Mouse (Mus musculus) heart, embryonic 15.5 days (tissue): ENCODE results near the gene Syf2. TPM values are rescaled to one million over a fixed set of nuclear protein-coding genes. Genes with fewer than 3 reads are reported as not detected.
"Not testable (repeated sequence)": the region's sequence is repeated elsewhere in the genome, so short reads cannot be mapped to it uniquely, and the experiment has no call there.

ENCODE experiments used
- ATAC-seq: fragments of 200-750 bp; cut with Nextera tagmentation; replicated peaks from 2 replicates; pipeline ENCODE4 v1.8.0; 2017; ENCODE audit warnings: low read depth, moderate TSS enrichment; ENCODE audit not compliant: insufficient number of reproducible peaks, insufficient read depth, low FRiP score
- H3K27ac ChIP-seq: fragments of 300-500 bp; sonication (generic); 2 replicates; pipeline ENCODE4 v1.5.1; 2015; ENCODE audit warnings: mild to moderate bottlenecking, inconsistent platforms
- H3K27me3 ChIP-seq: fragments of 300-500 bp; sonication (generic); 2 replicates; pipeline ENCODE4 v1.6.1; 2015; ENCODE audit warnings: inconsistent platforms
- H3K36me3 ChIP-seq: fragments of 300-500 bp; sonication (generic); 2 replicates; pipeline ENCODE4 v1.6.1; 2015; ENCODE audit warnings: mild to moderate bottlenecking, inconsistent platforms
- H3K4me1 ChIP-seq: fragments of 300-500 bp; sonication (generic); replicated peaks from 2 replicates; pipeline ENCODE4 v1.6.1; 2015; ENCODE audit warnings: inconsistent platforms
- H3K4me2 ChIP-seq: fragments of 300-500 bp; sonication (generic); 2 replicates; pipeline ENCODE4 v1.6.1; 2015; ENCODE audit warnings: inconsistent platforms, mild to moderate bottlenecking, moderate library complexity
- H3K4me3 ChIP-seq: fragments of 300-500 bp; sonication (generic); 2 replicates; pipeline ENCODE4 v1.5.1; 2015; ENCODE audit warnings: mild to moderate bottlenecking, inconsistent platforms
- H3K9ac ChIP-seq: fragments of 300-500 bp; sonication (generic); 2 replicates; pipeline ENCODE4 v1.6.1; 2015; ENCODE audit warnings: mild to moderate bottlenecking, inconsistent platforms
- H3K9me3 ChIP-seq: fragments of 300-500 bp; sonication (generic); replicated peaks from 2 replicates; pipeline ENCODE4 v1.6.1; 2016; ENCODE audit warnings: inconsistent platforms
- WGBS: fragments of 180-500 bp; shearing (Covaris S2); methylation state at CpG from one replicate; pipeline ENCODE4 v1.1.7; 2015; ENCODE audit warnings: mixed read lengths; 5-methylcytosine and 5-hydroxymethylcytosine counted together
- polyA plus RNA-seq: library from polyadenylated mRNA; unstranded; fragments of >200 nt; fragmentation: Nextera tagmentation; extraction: Ambion mirVana; gene quantifications from 2 replicates; pipeline ENCODE4 v1.2.1, GENCODE M21; 2015

Gene Syf2
- 52.6 and 57.6 TPM in 2 replicates for polyA plus RNA-seq

- 0% methylated on average over 67 of the region's 68 CpGs for WGBS
- H3K4me3 ChIP-seq = peak within 1 kb of the TSS; percentile 96
Measured at GRCm38 (mm10) chr4:134930684-134931481, at the start of gene Syf2. TSS of gene Syf2 (plus strand) at chr4:134930898.

GRCm38 (mm10) chr4:134883266-134883665, 47.4 kb upstream of the Syf2 start:
- no peak overlapping the region for H3K9ac ChIP-seq
- H3K9me3 ChIP-seq = no peaks in the 10 kb centered on the region
- 27% methylated on average over 7 of the region's 7 CpGs for WGBS
- no peaks in the 10 kb centered on the region for H3K27me3 ChIP-seq
- no peak overlapping the region for H3K4me3 ChIP-seq
- ATAC-seq = 0 out of 2 replicates have a peak, but pooled peaks have one; percentile 19
- no peaks in the 10 kb centered on the region for H3K36me3 ChIP-seq
- peaks cover 27% of the 10 kb centered on the region for H3K4me1 ChIP-seq
- 0 out of 2 replicates have a peak overlapping the region, but pooled peaks have one; percentile 6 for H3K4me2 ChIP-seq
- peak overlapping the region; percentile 59 for H3K27ac ChIP-seq

More at GRCm38 (mm10) chr4:134930684-134931481, at the start of gene Syf2:
- Histone ChIP-seq H3K4me1 (peaks cover 23% of the 10 kb centered on the region), H3K9me3 (no peaks in the 10 kb centered on the region), H3K9ac (peak within 1 kb of the TSS; percentile 84), H3K36me3 (peaks cover 49% of the 10 kb centered on the region), H3K27ac (peak within 1 kb of the TSS; percentile 83), H3K4me2 (peak within 1 kb of the TSS; percentile 89), H3K27me3 (no peaks in the 10 kb centered on the region)
- peak; percentile 93 for ATAC-seq

GRCm38 (mm10) chr4:134883808-134884207, 46.9 kb upstream of the Syf2 start:
- H3K4me1 ChIP-seq = peaks cover 27% of the 10 kb centered on the region
- peak overlapping the region; percentile 63 for H3K27ac ChIP-seq
- no peaks in the 10 kb centered on the region for H3K9me3 ChIP-seq
- H3K27me3 ChIP-seq = no peaks in the 10 kb centered on the region
- H3K4me3 ChIP-seq = no peak overlapping the region
- H3K36me3 ChIP-seq = no peaks in the 10 kb centered on the region
- ATAC-seq = peak; percentile 77
- 54% methylated on average over 10 of the region's 10 CpGs for WGBS
- 0 out of 2 replicates have a peak overlapping the region, but pooled peaks have one; percentile 6 for H3K4me2 ChIP-seq
- H3K9ac ChIP-seq = no peak overlapping the region

GRCm38 (mm10) chr4:134884364-134884763, 46.3 kb upstream of the Syf2 start:
- 64% methylated on average over 4 of the region's 4 CpGs for WGBS
- H3K9me3 ChIP-seq = no peaks in the 10 kb centered on the region
- H3K36me3 ChIP-seq = no peaks in the 10 kb centered on the region
- no peak for ATAC-seq
- no peak overlapping the region for H3K9ac ChIP-seq
- H3K4me2 ChIP-seq = no peak overlapping the region
- H3K27ac ChIP-seq = peak overlapping the region; percentile 63
- H3K4me1 ChIP-seq = peaks cover 23% of the 10 kb centered on the region
- no peak overlapping the region for H3K4me3 ChIP-seq
- no peaks in the 10 kb centered on the region for H3K27me3 ChIP-seq

GRCm38 (mm10) chr4:134892096-134892495, 38.6 kb upstream of the Syf2 start:
- H3K4me2 ChIP-seq = no peak overlapping the region
- ATAC-seq = no peak
- H3K4me3 ChIP-seq = no peak overlapping the region
- no peaks in the 10 kb centered on the region for H3K9me3 ChIP-seq
- WGBS = 69% methylated on average over 6 of the region's 6 CpGs
- no peak overlapping the region for H3K9ac ChIP-seq
- H3K36me3 ChIP-seq = peaks cover 11% of the 10 kb centered on the region
- H3K4me1 ChIP-seq = no peaks in the 10 kb centered on the region
- no peaks in the 10 kb centered on the region for H3K27me3 ChIP-seq
- no peak overlapping the region for H3K27ac ChIP-seq

GRCm38 (mm10) chr4:134897256-134897655, 33.4 kb upstream of the Syf2 start:
- peaks cover 59% of the 10 kb centered on the region for H3K36me3 ChIP-seq
- no peak for ATAC-seq
- H3K27me3 ChIP-seq = no peaks in the 10 kb centered on the region

GRCm38 (mm10) chr4:134901126-134901525, 29.6 kb upstream of the Syf2 start:
- 90% methylated on average over 8 of the region's 8 CpGs for WGBS
- ATAC-seq = no peak

More at GRCm38 (mm10) chr4:134897256-134897655, 33.4 kb upstream of the Syf2 start:
- no peak overlapping the region for H3K9ac ChIP-seq
- no peak overlapping the region for H3K4me2 ChIP-seq
- no peaks in the 10 kb centered on the region for H3K4me1 ChIP-seq
- no peak overlapping the region for H3K4me3 ChIP-seq
- H3K9me3 ChIP-seq = no peaks in the 10 kb centered on the region
- H3K27ac ChIP-seq = no peak overlapping the region
- 93% methylated on average over 6 of the region's 6 CpGs for WGBS

GRCm38 (mm10) chr4:134903046-134903445, 27.7 kb upstream of the Syf2 start:
- Histone ChIP-seq H3K4me2 (no peak overlapping the region), H3K27ac (no peak overlapping the region), H3K9me3 (no peaks in the 10 kb centered on the region), H3K9ac (no peak overlapping the region), H3K4me1 (no peaks in the 10 kb centered on the region), H3K36me3 (peaks cover 97% of the 10 kb centered on the region), H3K4me3 (no peak overlapping the region), H3K27me3 (no peaks in the 10 kb centered on the region)
- 87% methylated on average over 7 of the region's 7 CpGs for WGBS
- ATAC-seq = no peak

More at GRCm38 (mm10) chr4:134901126-134901525, 29.6 kb upstream of the Syf2 start:
- no peak overlapping the region for H3K9ac ChIP-seq
- H3K9me3 ChIP-seq = no peaks in the 10 kb centered on the region
- no peaks in the 10 kb centered on the region for H3K27me3 ChIP-seq
- H3K4me2 ChIP-seq = no peak overlapping the region
- no peak overlapping the region for H3K27ac ChIP-seq
- no peak overlapping the region for H3K4me3 ChIP-seq
- peaks cover 95% of the 10 kb centered on the region for H3K36me3 ChIP-seq
- no peaks in the 10 kb centered on the region for H3K4me1 ChIP-seq

- not testable (repeated sequence) for H3K4me2 ChIP-seq, ATAC-seq, H3K27me3 ChIP-seq, H3K9ac ChIP-seq, H3K9me3 ChIP-seq, H3K27ac ChIP-seq, H3K4me3 ChIP-seq
- Histone ChIP-seq H3K36me3 (peaks cover 45% of the 10 kb centered on the region; the same call in 1 of the 2 replicates), H3K4me1 (peaks cover 20% of the 10 kb centered on the region)
- WGBS = 96% methylated on average over 8 of the region's 8 CpGs
Measured at GRCm38 (mm10) chr4:134911406-134911805, 19.3 kb upstream of the Syf2 start.

GRCm38 (mm10) chr4:134913413-134913812, 17.3 kb upstream of the Syf2 start:
- Histone ChIP-seq H3K36me3 (peaks cover 26% of the 10 kb centered on the region; the same call in 1 of the 2 replicates), H3K27me3 (no peaks in the 10 kb centered on the region), H3K4me2 (peak overlapping the region; percentile 69), H3K9ac (no peak overlapping the region), H3K4me1 (peaks cover 20% of the 10 kb centered on the region), H3K9me3 (no peaks in the 10 kb centered on the region), H3K4me3 (peak overlapping the region; percentile 99; the same call in 1 of the 2 replicates), H3K27ac (no peak overlapping the region)
- WGBS = 37% methylated on average over 3 of the region's 3 CpGs
- no peak for ATAC-seq

GRCm38 (mm10) chr4:134914122-134914863, 16.4 kb upstream of the Syf2 start:
- WGBS = 1% methylated on average over 43 of the region's 43 CpGs
- peaks cover 23% of the 10 kb centered on the region for H3K4me1 ChIP-seq
- H3K27me3 ChIP-seq = no peaks in the 10 kb centered on the region
- H3K9ac ChIP-seq = peak overlapping the region; percentile 94
- peak overlapping the region; percentile 69 for H3K4me2 ChIP-seq
- H3K36me3 ChIP-seq = peaks cover 17% of the 10 kb centered on the region; the same call in 1 of the 2 replicates
- no peaks in the 10 kb centered on the region for H3K9me3 ChIP-seq
- ATAC-seq = peak; percentile 75
- peak overlapping the region; percentile 93 for H3K27ac ChIP-seq
- peak overlapping the region; percentile 99 for H3K4me3 ChIP-seq
